8 mouse cellular contexts compared by ENCODE assay signal in the genomic region with DNA sequence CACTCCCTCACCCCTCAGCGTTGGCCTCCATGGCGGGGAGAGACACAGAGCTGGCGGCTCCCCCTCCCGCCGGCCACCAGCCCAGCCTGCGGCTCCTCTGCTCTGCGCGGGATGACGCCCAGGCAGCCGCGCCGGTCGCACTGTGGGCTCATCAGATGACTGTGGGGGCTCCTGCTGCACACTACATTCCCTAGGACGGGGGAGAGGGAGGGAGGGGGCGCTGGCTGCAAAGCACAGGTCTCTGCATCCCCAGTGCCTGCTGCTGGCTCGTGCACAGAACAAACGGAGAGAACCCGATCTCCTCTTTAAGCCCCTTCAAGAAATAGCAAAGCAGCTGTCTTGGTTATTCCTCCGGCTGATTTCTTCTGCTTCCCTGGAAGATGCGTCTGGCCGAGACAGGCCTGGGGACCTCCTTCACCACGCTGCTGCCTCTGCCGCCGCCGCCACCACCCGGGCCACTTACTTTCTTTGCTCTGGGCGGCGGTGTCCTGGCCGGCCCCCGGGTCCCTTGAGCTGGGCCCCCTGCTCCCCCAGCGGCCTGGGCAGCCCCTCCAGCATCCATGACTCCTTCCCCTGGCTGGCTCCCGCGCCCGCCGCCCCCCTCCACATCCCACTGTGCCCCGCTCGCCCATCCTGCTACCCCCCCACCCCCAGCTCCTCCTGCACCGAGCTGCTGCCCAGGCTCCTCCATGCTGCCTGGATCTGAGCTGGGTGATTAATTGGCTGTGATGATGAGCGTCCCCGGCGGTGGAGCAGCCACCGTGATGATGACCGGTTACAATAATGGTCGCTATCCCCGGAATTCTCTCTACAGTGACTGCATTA.
A peak's percentile ranks its signal among the peaks of the same experiment; 100 is the strongest.
DNase-seq lines count a peak whose midpoint lies in the region; ATAC-seq and TF ChIP-seq lines count a peak whose summit lies in the region.

No protein-coding gene starts in this region.

- no peaks in the 10 kb centered on the region for H3K4me1 ChIP-seq in lung, postnatal 0 days (ENCODE audit: insufficient read depth, low read depth, low read length)
- H3K4me1 ChIP-seq in embryonic fibroblast, embryonic 13.5 days (ENCODE audit: control insufficient read depth, insufficient read depth, low read length) = no peaks in the 10 kb centered on the region
- H3K4me1 ChIP-seq in hindbrain, embryonic 15.5 days (replicated peaks) = peaks cover 68% of the 10 kb centered on the region
- peaks cover 13% of the 10 kb centered on the region for H3K4me1 ChIP-seq in limb, embryonic 14.5 days (ENCODE audit: control insufficient read depth, insufficient read depth, low read length)

- H3K27me3 ChIP-seq in lung, postnatal 0 days (replicated peaks; ENCODE audit: insufficient read depth, low read length) = no peaks in the 10 kb centered on the region
- no peaks in the 10 kb centered on the region for H3K27me3 ChIP-seq in hindbrain, embryonic 15.5 days
- no peaks in the 10 kb centered on the region for H3K27me3 ChIP-seq in limb, embryonic 14.5 days (ENCODE audit: control insufficient read depth, insufficient read depth, low read length)

- no peak for DNase-seq in lung, postnatal 0 days (ENCODE audit: low spot score)
- no peak for DNase-seq in lung, postnatal 14 days
- DNase-seq in limb, embryonic 14.5 days (ENCODE audit: low spot score) = peak; percentile 17
- peak; percentile 24 for DNase-seq in retina, postnatal 7 days (ENCODE audit: low read depth, low spot score)
- no peak for DNase-seq in thymus, postnatal 25 days
- DNase-seq in natural killer cell, adult 2 months (ENCODE audit: low spot score in 2 of 2) = no peak

- TF ChIP-seq EP300 in lung, postnatal 0 days (IDR thresholded peaks at IDR 0.05) = no peak

- no peak for ATAC-seq in lung, postnatal 0 days
- ATAC-seq in hindbrain, embryonic 15.5 days (ENCODE audit: low FRiP score, low read depth) = peak; percentile 79
- peak; percentile 78 for ATAC-seq in limb, embryonic 14.5 days (ENCODE audit: low FRiP score, low read depth)

- no peaks in the 10 kb centered on the region for H3K36me3 ChIP-seq in lung, postnatal 0 days (ENCODE audit: insufficient read depth, low read length)
- H3K36me3 ChIP-seq in hindbrain, embryonic 15.5 days = no peaks in the 10 kb centered on the region
- no peaks in the 10 kb centered on the region for H3K36me3 ChIP-seq in limb, embryonic 14.5 days (ENCODE audit: control insufficient read depth, insufficient read depth, low read length)

- no peak for TF ChIP-seq CTCF in lung, postnatal 0 days (IDR thresholded peaks at IDR 0.05)
- TF ChIP-seq CTCF in embryonic fibroblast, embryonic 13.5 days (IDR thresholded peaks at IDR 0.05; ENCODE audit: borderline replicate concordance, insufficient read depth, low read length) = no peak

- TF ChIP-seq POLR2A in embryonic fibroblast, embryonic 13.5 days (IDR thresholded peaks at IDR 0.05; ENCODE audit: low read depth, low read length) = 0 out of 2 replicates have a peak, but pooled peaks have one; percentile 23
- TF ChIP-seq POLR2A in limb, embryonic 14.5 days (IDR thresholded peaks at IDR 0.05; ENCODE audit: borderline replicate concordance, extremely low read depth, insufficient read depth, insufficient read length) = no peak

- H3K9ac ChIP-seq in lung, postnatal 0 days (replicated peaks; ENCODE audit: low read depth) = no peak overlapping the region
- peak overlapping the region; percentile 76 for H3K9ac ChIP-seq in hindbrain, embryonic 15.5 days
- H3K9ac ChIP-seq in limb, embryonic 14.5 days (ENCODE audit: low read depth, low read length, severe bottlenecking) = peak overlapping the region; percentile 59

- WGBS in lung, postnatal 0 days = 5% methylated on average over 39 of the region's 45 CpGs
- under 1% methylated on average over 44 of the region's 45 CpGs for WGBS in hindbrain, embryonic 15.5 days
- 1% methylated on average over 43 of the region's 45 CpGs for WGBS in limb, embryonic 14.5 days

- H3K27ac ChIP-seq in lung, postnatal 0 days (ENCODE audit: low read length) = no peak overlapping the region
- no peak overlapping the region for H3K27ac ChIP-seq in embryonic fibroblast, embryonic 13.5 days (ENCODE audit: insufficient read depth, low read length)
- H3K27ac ChIP-seq in hindbrain, embryonic 15.5 days (replicated peaks) = peak overlapping the region; percentile 95
- H3K27ac ChIP-seq in limb, embryonic 14.5 days (replicated peaks; ENCODE audit: low read depth, low read length) = 0 out of 2 replicates have a peak overlapping the region, but pooled peaks have one; percentile 33

- peak overlapping the region; percentile 38; the same call in 1 of the 2 replicates for H3K4me2 ChIP-seq in lung, postnatal 0 days (replicated peaks; ENCODE audit: low read depth, low read length)
- H3K4me2 ChIP-seq in hindbrain, embryonic 15.5 days = peak overlapping the region; percentile 78
- H3K4me2 ChIP-seq in limb, embryonic 14.5 days (replicated peaks; ENCODE audit: low read depth, low read length, severe bottlenecking) = peak overlapping the region; percentile 81

- H3K4me3 ChIP-seq in lung, postnatal 0 days (ENCODE audit: low read depth, low read length) = no peak overlapping the region
- H3K4me3 ChIP-seq in embryonic fibroblast, embryonic 13.5 days (ENCODE audit: insufficient read depth, low read length) = peak overlapping the region; percentile 22
- peak overlapping the region; percentile 53 for H3K4me3 ChIP-seq in hindbrain, embryonic 15.5 days
- H3K4me3 ChIP-seq in limb, embryonic 14.5 days (replicated peaks; ENCODE audit: low read length) = peak overlapping the region; percentile 40

- no peaks in the 10 kb centered on the region for H3K9me3 ChIP-seq in lung, postnatal 0 days (ENCODE audit: low read length)
- H3K9me3 ChIP-seq in hindbrain, embryonic 15.5 days = no peaks in the 10 kb centered on the region
- H3K9me3 ChIP-seq in limb, embryonic 14.5 days (ENCODE audit: control insufficient read depth, low read length) = no peaks in the 10 kb centered on the region

Comparison
In these comparisons a context has a peak if more than half of its experiments do, and no peak if none do; other contexts are left out.
1. DNase-seq: peak in limb, embryonic 14.5 days (single experiment) and retina, postnatal 7 days (single experiment); none in lung, postnatal 0 days (single experiment), lung, postnatal 14 days (single experiment), thymus, postnatal 25 days (single experiment) and natural killer cell, adult 2 months (0 of 2).
2. H3K27ac ChIP-seq: peak in hindbrain, embryonic 15.5 days (single experiment) and limb, embryonic 14.5 days (single experiment); none in lung, postnatal 0 days (single experiment) and embryonic fibroblast, embryonic 13.5 days (single experiment).
3. Peak in every context shown above with its lines, with median percentiles within 50 percentile points of each other: H3K4me2 ChIP-seq.